Mouse (Mus musculus) kidney, adult 9 months (tissue): ENCODE measurements around the gene Lamp1.

Experiments used
- DNase-seq: peaks from one replicate; pipeline ENCODE4 v3.0.0; 2022

Lamp1 gene

DNA sequence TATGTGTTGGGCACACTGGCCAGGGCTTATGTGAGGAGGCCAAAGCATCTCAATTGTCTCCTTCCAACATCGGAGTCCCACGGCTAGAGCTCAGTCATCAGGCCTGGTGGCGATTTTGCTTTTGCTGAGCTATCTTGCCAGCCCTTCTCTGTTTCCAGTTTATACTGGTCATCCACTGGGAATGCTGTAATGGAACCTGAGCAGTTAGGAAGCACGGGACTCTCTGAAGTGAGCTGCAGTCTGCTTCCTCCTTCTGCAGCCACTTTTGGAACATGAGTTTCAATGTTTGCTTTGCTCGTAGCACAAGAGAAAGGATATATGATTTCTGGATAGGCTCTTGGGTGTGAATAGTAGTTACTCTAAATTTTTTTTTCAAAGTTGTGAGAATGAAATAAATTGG, 5.4 kb downstream of the Lamp1 start:
- DNase-seq: no peak

DNA sequence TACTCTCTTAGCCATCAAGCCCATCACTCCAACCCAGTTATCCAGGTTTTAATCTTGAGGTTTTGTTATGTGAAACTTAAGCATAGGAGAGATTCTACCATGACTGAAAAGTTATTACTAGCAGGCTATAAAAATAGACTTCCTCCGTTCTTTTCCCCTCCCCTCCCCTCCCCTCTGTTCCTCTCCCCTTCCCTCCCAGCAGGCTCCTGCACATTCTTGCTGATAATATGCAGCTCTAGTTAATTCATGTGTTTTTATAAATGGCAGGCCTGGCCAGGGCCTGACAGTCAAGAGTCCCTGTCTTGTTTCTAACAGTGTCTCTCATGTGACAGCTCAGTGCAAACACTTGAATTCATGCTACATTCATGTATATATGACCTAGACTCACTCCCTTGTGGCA, 11.5 kb downstream of the Lamp1 start:
- no peak for DNase-seq

DNA sequence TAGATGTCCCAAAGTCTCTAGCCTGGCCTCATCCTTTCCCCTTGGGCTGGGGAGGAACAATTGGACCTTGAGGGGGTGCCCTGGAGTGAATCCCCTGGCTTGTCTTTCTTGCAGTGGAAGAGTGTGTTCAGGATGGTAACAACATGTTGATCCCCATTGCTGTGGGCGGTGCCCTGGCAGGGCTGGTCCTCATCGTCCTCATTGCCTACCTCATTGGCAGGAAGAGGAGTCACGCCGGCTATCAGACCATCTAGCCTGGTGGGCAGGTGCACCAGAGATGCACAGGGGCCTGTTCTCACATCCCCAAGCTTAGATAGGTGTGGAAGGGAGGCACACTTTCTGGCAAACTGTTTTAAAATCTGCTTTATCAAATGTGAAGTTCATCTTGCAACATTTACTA, 15.3 kb downstream of the Lamp1 start:
- DNase-seq: peak; percentile 49

DNA sequence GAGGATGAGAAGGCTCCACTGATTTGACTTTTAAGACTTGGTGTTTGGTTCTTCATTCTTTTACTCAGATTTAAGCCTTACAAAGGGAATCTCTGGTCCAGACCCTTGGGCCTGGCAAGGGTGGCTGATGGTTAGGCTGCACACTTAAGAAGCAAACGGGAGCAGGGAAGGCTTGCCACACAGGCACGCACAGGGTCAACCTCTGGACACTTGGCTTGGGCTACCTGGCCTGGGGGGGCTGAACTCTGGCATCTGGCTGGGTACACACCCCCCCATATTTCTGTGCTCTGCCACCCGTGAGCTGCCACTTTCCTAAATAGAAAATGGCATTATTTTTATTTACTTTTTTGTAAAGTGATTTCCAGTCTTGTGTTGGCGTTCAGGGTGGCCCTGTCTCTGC, 15.8 kb downstream of the Lamp1 start:
- peak; percentile 73 for DNase-seq

DNA sequence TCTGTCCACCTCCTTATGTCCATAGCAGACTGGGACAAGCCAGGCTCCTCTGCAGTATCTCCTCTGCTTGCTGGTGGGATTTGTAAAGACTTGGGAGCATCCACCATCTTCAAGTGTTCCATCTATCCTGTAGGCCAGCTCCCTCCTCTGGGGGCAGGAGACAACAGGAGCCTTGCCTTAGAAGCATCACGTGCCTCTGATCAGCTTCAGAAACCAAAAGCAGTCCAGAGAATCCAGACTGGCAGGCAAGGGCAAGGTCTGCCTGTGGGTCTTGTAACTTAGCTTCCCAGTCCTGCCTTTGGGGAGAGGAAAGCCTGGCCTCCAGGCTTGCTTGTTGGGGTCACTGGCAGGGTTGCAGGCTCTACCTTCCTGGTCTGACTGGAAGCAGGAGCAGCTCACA, 16.7 kb downstream of the Lamp1 start:
- peak; percentile 60 for DNase-seq

DNA sequence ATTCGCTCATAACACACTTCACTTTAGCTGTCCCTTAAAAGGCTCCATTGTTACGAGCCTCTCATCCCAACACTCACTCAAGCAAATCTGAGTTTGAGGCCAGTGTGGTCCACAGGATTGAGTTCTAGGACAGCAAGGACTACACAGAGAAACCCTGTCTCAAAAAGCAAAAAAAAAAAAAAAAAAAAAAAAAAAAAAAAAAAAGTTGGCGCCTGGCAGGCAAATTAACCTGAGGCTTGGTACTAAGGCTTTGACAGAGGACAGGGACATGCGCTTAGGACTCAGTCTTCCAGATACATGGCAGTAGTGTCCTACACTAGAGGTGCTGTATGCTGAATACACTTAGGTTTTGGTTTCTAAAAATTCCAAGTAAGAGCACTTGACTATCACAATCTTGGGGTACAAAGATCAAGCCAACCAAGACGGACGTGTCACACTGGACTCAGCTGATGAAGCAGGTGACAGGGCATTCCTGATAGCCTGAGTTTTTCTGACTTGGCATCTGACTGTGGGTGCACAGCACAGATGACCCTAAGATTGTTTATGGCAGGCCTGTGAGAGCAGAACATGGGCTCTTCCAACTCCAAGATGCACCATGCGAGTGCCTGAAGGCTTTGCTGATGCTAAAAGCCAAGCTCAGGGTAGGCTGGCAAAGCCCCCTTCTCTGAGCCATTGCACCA, 18.4 kb downstream of the Lamp1 start:
- no peak for DNase-seq

DNA sequence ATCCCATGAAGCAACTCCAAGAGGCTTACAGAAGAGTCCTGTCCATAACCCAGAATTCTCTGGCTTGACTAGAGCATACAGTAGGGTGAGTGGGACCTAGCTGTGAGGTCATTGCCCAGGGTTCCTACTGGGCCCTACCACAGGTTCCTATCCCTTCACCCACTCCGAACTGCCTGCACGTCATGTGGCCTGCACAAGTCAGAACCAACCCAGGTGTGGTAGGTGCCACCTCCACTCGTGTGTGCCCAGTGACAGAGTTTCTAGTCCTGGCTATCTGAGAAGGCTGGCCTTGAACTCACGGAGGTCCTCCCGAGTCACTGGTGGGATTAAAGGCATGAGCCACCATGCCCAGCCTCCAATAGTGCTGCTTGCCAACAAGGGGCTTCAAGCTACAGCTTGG, 19.2 kb downstream of the Lamp1 start:
- DNase-seq: no peak

DNA sequence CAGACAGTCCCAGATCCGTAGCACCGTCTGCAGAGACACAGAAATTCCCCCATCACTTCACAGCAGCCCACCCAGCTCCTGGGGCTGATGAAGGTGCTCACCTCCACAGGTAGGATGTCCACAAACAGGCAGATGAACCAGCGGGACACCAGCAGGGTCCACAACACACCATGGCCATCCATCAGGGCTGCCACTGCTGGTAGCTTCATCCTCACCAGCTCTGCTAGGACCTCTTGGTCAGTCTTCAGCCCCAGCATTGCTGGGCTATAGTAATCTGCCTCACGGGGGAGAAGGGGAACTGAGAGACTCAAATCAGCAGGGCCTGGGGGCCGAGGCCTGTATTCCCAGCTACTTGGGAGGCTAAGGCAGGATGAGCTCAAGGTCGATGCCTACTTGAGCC, 20.5 kb downstream of the Lamp1 start:
- DNase-seq: no peak

DNA sequence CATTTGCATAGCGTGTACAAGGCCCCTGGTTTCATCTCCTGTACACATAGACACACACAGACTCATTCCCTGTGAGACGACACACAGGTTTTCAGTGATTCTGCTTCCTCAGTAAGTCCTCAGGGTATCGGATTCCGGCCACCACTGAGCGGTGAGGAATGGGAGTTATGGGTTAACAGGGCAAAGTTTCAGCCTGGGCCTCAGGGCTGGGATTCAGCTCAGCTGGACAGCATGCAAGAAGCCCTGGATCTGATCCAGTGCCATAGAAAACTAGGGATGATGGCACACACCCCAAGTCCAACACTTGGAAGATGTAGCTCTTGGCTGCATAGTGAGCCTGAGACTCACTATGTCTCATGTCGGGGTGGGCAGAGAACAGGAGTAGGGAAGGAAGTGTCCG, 21.0 kb downstream of the Lamp1 start:
- DNase-seq: no peak

DNA sequence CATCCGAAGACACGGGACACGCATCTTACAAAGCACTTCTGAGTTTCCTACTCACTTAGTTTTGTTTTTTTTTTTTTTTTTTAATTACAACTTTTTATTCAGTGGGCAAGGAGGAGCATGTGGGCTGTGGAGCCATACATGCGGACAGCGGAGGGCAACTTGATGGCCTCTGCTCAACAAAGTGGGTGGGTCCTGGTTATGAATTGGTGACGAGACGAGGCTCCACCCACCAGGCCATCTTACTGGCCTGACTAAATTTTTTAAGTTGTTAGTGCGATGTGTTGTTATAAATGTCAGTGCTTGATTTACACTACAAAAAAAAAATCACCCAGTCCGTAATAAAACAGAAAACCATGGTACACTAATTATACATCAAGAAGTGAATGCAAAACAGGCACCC, 21.4 kb downstream of the Lamp1 start:
- no peak for DNase-seq

DNA sequence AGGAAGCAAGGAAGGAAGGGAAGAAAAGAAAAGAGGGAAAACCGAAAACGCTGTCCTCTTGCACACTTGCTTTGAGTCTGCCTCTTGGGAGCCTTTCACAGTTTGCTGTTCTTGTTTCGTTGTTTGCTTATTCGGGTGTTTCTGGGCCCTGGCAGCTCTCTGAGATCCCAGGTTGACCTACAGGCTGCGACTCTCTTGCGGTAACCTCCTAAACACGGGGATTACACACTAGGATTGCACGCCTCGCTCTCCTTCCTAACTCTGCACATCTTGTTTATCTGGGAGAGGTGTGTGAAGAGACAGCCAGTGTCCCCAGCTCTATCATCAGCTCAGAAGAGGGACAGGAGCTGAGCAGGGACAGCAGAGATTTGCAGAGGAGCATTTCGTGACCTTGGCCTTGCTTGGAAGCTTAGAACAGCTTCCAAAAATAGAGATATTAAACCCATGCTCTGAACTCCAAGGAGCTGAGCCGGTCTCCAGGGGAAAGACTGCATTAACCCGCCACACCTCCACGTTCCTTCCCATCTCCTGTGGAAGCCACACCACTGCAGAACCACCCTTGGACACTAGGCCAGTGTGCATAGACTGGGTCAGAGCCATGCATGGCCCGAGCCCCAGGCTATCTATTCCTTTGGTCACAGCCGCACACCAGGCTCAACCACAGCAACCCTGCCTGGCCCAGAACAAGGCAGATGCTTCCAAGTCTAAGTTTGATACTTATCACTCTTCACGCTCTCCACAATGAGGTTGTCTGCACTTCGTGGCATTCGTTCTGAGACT, 22.1 kb downstream of the Lamp1 start:
- no peak for DNase-seq

DNA sequence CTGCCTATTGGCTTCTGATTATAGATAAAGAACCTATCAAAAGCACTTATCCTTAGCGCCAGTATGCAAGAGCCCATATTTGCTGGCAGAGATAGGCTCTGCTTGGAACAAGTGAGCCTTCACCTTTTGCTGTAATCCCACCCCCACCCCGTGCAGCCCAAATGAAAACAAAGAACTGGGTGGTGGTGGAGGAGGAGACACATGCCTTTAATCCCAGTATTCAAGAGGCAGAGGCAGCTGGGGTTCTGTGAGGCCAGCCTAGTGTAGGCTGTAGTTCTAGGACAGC, 22.7 kb downstream of the Lamp1 start:
- DNase-seq: no peak

DNA sequence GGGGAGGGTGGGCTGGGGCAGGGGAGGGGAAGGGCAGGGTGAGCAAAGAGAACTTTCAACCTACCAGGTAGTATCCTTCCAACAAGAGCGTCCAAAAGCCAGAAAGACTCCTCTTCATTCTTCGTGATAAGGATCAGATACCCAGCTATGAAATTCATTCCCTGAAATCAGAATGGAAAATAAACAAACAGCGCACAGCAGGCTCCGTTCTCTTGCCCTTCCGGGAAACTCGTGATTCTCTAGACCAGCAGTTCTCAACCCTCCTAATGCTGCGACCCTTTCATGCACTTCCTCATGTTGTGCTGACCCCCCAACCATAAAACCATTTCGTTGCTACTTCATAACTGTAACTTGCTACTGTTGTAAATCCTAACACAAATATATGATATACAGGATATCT, 27.9 kb downstream of the Lamp1 start:
- no peak for DNase-seq

DNA sequence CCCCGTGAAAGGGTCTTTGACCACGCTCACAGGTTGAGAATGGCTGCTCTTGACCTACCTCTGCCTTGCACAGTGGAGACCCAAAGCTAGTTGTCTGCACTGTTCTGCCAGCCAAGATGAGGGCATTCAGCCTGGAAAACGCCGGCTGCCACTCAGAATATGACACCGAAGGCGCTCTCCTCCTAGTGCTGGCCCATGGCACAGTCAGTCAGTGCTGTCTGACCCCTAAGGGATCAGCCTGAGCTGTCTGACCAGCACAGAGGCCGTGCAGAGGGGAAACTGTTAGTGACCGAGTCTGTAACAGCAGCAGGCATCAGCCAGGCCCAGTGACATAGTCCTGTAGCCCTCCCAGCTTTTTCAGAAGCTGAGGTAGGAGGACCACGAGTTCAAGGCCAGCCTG, 28.3 kb downstream of the Lamp1 start:
- DNase-seq: no peak

DNA sequence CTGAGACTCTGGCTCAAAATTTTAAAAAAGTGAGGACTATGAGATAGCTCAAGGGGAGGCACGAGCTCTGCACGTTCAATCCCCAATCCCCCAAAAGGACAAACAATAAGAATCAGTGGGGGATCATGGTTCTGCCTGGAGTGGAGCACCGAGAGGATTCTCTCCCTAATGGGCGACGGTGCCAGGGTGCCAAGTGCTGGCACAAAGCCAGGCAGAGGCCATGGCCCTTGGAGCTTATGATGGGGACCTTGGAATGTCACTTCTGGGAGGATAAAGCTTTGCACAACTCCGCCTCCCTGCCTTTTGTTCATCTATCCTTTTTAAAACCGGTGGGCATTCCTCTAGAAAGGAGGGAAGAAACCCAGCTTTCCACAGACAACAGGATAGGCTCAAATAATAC, 28.7 kb downstream of the Lamp1 start:
- no peak for DNase-seq

DNA sequence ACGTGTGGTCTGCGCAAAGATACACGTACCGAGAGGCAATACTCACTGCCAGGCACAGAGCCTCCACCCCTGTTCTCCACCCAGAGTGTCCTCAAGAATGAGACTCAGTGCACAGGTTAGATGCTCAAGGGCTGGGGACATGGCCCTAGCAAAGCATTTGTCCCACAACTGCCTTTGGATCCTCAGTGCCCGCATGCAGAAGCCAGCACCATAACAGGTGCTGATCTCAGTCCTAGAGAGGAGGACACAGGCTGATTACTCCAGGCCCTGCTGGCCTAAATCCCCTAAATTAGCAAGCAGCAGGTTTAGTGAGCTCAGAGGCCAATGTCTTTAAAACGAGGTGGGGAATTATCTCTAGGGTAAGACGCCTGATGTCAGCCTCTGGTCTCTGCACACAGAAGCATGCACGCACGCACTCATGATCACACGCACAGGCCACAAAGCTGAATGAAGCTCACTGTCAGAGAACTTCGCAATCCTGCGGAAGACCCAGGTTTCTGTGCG, 29.1 kb downstream of the Lamp1 start:
- DNase-seq: no peak

DNA sequence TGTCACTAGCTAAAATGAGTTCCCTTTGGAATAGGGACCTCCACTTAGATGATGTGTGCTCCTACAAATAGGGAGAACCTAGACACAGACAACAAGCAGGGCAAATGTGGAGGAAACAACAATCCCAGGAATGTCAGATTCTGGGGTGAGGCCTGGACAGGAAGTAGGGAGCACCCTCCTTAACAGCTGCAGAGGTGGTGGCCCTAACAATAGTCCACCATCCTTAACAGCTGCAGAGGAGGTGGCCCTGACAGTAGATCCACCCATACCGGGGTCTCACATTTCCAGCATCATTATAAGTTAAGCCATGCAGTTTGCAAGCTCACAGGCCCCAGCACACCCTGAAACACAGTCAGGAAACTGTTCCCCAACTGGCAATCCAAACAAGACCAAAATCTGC, 29.9 kb downstream of the Lamp1 start:
- DNase-seq: no peak

DNA sequence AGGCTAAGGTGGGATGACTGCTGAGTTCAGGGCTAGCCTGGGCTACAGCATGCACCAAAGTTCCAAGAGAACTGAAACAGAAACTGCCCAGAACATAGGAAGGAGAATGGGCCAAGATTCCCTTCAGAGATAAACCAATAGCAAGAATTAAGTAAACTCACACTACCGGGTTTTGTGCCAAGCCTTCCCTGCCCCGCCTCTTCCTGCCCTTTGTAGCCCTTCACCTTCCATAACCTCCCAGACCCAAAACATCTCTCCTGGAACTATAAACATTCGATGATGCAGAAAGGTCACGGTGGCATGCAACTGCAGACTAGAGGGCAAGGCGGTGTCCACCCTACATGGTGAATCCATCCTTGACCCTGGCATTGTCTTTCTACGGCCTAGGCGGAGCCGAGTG, 31.3 kb downstream of the Lamp1 start:
- no peak for DNase-seq

DNA sequence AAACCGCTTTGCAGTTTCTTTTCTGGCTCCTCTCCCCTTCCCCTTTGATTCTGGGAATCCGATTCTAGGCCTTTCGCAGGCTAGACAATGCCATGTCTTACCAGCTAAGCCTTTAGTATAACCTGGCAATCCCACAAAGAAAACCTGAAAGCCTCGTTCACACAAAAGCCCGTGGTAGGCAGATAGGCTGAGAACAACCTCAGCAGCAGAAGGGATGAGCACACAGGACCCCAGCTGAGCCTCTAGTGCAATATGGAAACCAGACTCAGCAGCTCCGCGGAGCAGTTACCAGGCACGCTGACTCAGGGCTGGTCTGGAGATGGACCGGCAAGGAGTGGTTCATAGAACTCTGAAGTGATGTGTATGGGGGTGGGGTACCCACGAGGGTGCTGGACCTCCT, 35.9 kb downstream of the Lamp1 start:
- no peak for DNase-seq

DNA sequence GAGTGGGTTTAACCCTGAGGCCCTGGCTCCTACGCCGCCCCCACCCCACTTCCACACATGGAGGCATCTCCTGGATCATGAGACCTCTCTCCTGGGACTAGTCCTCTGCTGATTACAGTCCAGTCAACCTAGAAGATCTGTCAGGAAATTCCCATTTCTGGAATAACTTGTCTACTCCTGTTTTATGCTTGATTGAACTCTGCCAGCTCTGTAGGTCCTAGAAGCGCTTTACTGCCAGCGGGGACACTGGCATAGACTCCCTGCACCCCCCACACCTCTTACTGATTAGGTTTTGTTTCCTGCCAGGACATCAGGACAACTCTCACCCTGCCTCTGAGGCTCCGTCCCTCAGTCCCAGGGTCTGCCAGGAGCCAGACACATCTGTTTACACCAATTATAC, 38.5 kb downstream of the Lamp1 start:
- peak; percentile 67 for DNase-seq

DNA sequence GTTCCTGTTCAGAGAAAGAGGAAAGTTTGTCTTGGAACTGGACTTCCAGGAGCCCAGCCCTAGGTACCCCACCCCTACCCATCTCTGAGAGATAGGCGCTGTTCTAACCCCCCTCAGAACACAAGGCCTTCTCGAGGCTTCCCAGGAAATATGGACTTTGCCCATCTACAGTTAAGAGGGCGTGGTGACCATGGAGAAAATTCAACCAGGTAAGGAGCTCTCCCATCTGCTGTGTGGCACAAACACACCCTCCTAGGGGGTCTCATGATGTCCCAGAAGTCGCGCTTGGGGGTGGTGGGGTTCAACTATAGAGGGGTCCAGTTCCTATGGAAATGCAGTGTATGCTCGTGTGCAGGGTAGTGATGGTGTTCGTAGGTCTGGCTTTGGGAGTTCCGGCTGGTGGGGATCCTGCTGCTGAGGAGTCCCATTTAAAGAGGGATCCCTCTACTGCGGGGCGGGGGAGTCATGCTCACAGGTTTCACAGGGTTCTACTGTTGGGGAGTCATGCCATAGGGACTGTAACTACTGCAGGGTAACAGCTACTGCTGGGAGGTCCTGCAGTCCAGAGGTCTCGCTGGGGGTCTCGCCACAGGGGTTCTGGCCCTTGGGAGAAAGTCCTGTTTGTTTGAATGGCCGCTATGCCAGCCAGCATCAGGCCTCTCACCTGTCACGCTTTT, 40.6 kb downstream of the Lamp1 start:
- DNase-seq: peak; percentile 80

DNA sequence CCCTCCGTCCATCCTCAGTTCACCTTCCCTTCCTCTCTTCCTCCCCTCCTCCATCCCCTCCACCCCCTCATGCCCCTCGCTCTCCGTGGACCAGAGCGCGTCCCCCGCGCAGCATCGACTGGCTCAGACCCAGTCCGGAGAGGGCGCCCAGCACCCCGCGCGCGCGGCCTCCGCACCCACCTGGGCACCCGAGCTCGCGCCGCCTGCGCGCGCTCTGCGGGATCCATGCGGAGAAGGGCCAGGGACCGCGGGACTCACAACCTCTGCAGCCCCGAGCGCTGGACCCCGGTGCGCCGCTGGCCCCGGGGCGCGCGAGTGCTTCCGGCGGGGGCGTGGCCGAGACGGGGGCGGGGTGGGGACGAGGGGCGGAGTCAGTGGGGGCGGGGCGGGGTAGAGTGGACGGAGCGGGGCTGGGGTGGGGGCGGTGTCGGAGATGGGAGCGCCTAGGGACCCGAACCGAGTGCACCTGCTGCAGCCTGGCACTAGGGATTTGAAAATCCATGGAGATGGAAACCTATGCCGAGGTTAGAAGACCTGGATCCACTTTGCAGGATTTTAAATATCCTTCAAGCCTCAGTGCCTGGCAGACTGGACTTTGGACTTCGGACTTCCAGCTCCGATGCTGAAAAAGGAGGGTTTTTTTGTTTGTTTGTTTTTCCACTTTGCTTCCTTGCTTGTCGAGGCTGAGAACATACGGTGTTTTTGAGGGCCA, 41.5 kb downstream of the Lamp1 start, which contains the start of gene Grtp1:
TSS of gene Grtp1 (minus strand) at position 320 of the 712 bp plus-strand sequence.
- DNase-seq: peak; percentile 82

DNA sequence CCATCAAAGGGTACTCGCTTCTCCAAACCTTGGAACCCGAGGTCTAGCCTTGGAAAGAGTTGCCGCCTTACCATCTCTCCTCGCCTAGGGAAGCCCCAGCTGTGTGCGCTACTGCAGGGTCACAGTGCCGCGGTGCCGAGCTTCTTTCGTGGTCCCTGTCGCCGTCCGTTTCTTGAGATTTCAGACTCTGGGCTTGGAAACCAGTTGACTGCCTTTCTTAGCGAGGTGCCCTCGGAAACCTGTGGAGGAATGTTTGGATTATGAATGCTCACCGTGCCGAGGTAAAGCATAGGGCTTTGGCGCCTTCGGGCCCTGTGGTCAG, 42.0 kb downstream of the Lamp1 start:
- DNase-seq: no peak

DNA sequence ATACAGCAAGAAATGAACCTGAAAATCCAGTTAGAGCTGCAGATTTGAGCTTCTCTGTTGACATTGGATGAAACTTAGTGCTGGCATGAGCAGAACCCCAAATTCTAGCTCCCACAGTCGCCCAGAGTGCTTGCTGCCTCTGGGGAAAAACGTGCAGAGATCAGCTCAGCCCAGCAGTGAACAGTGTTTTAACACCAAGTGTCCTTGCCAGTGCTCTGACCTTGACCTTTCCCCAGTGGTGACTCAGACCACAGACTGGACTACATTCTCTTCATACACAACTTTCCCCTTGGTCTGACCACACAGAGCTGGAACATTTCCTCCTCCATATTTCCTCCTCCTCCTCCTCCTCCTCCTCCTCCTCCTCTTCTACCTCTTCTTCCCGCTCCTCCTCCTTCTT, 43.1 kb downstream of the Lamp1 start:
- no peak for DNase-seq
